Mouse (Mus musculus): ENCODE data around the gene Sapcd1. TPM values are rescaled to one million over a fixed set of nuclear protein-coding genes. Genes with fewer than 3 reads are reported as not detected.
A peak's percentile ranks its signal among the peaks of the same experiment; 100 is the strongest.

Gene Sapcd1
- total and polyA plus RNA-seq, 3 experiments: 94.1 to 142 (median 105) TPM

- no peak for DNase-seq (ENCODE audit: extremely low read depth)
- 0 out of 2 replicates have a peak, but pooled peaks cover 3% of the 10 kb centered on the region for H3K79me2 ChIP-seq (replicated peaks; ENCODE audit: control insufficient read depth, extremely low read depth, insufficient read depth, poor library complexity, severe bottlenecking)
- H3K27ac ChIP-seq (ENCODE audit: insufficient read depth, low read depth): no peak overlapping the region
These were observed 17.3 kb upstream of the Sapcd1 start for GRCm38 (mm10) chr17:35044904-35045806.

GRCm38 (mm10) chr17:35043794-35044193 is 16.0 kb upstream of the Sapcd1 start:
- no peaks in the 10 kb centered on the region for H3K27me3 ChIP-seq (replicated peaks)
- DNase-seq (ENCODE audit: extremely low read depth): no peak
- H3K79me2 ChIP-seq (replicated peaks; ENCODE audit: control insufficient read depth, extremely low read depth, insufficient read depth, poor library complexity, severe bottlenecking): no peaks in the 10 kb centered on the region
- H3K9ac ChIP-seq (ENCODE audit: insufficient read depth, low read depth): no peak overlapping the region
- H3K4me3 ChIP-seq (replicated peaks in 1 of 3; ENCODE audit: low read depth in 2 of 3, low read length in 2 of 3, poor library complexity in 1 of 3): no peak overlapping the region
- dilution Hi-C loops (cut with MboI; ENCODE audit: extremely low pct_ligation_motif_present, extremely low pct_unique_long_range_greater_than_20kb, low sequenced_read_pairs): no loop called here
- no peaks in the 10 kb centered on the region for H3K9me3 ChIP-seq (replicated peaks; ENCODE audit: low read length)
- in situ Hi-C loops (cut with MboI; ENCODE audit: low pct_ligation_motif_present, low pct_unique_long_range_greater_than_20kb, low sequenced_read_pairs): no loop called here
- H3K36me3 ChIP-seq (replicated peaks in 1 of 2; ENCODE audit: control insufficient read depth in 1 of 2, insufficient read depth in 1 of 2, low read length in 1 of 2): peaks cover 0 to 5% of the 10 kb centered on the region in 2 experiments
- H3K27ac ChIP-seq (ENCODE audit: insufficient read depth, low read depth): no peak overlapping the region
- TF ChIP-seq USF2 (conservative IDR thresholded peaks at IDR 0.05; ENCODE audit: low read depth, low read length): no peak
- no peak for TF ChIP-seq JUND (conservative IDR thresholded peaks at IDR 0.05; ENCODE audit: low read depth, low read length)
- no peak for TF ChIP-seq NELFE (IDR thresholded peaks at IDR 0.05; ENCODE audit: low read depth, low read length)
- no peak for TF ChIP-seq SMC3 (IDR thresholded peaks at IDR 0.05; ENCODE audit: low read depth, low read length)
- TF ChIP-seq E2F4 (IDR thresholded peaks at IDR 0.05; ENCODE audit: insufficient replicate concordance, low read depth, low read length): no peak
- TF ChIP-seq POLR2AphosphoS2 (IDR thresholded peaks at IDR 0.05; ENCODE audit: low read depth, low read length): no peak
- no peak for TF ChIP-seq GABPA (IDR thresholded peaks at IDR 0.05; ENCODE audit: insufficient replicate concordance, low read depth, low read length)
- TF ChIP-seq POLR2A (IDR thresholded peaks at IDR 0.05; ENCODE audit: low read depth, low read length): no peak
- TF ChIP-seq JUN (IDR thresholded peaks at IDR 0.05; ENCODE audit: insufficient read depth, low read depth, low read length): no peak
- TF ChIP-seq USF1 (IDR thresholded peaks at IDR 0.05; ENCODE audit: low read depth, low read length): no peak
- H3K4me2 ChIP-seq (ENCODE audit: insufficient read depth, low read depth, poor library complexity, severe bottlenecking): no peak overlapping the region
- H3K4me1 ChIP-seq (ENCODE audit: control insufficient read depth in 1 of 2, insufficient read depth in 2 of 2): peaks cover 5 to 57% of the 10 kb centered on the region in 2 experiments; a peak in 3 of 4 replicates

More at GRCm38 (mm10) chr17:35044904-35045806, 17.3 kb upstream of the Sapcd1 start:
- dilution Hi-C loops (cut with MboI; ENCODE audit: extremely low pct_ligation_motif_present, extremely low pct_unique_long_range_greater_than_20kb, low sequenced_read_pairs): no loop called here
- Histone ChIP-seq H3K4me1 (ENCODE audit: control insufficient read depth in 1 of 2, insufficient read depth in 2 of 2) (peaks cover 5 to 57% of the 10 kb centered on the region in 2 experiments; a peak in 3 of 4 replicates), H3K4me2 (ENCODE audit: insufficient read depth, low read depth, poor library complexity, severe bottlenecking) (0 out of 2 replicates have a peak overlapping the region, but pooled peaks have one; percentile 47), H3K9ac (ENCODE audit: insufficient read depth, low read depth) (peak overlapping the region; percentile 65; the same call in 1 of the 2 replicates), H3K4me3 (replicated peaks in 1 of 3; ENCODE audit: low read depth in 2 of 3, low read length in 2 of 3, poor library complexity in 1 of 3) (peak overlapping the region in 2 of 3 experiments; percentile 62 to 67), H3K36me3 (replicated peaks in 1 of 2; ENCODE audit: control insufficient read depth in 1 of 2, insufficient read depth in 1 of 2, low read length in 1 of 2) (peaks cover 0 to 2% of the 10 kb centered on the region in 2 experiments), H3K27me3 (replicated peaks) (no peaks in the 10 kb centered on the region), H3K9me3 (replicated peaks; ENCODE audit: low read length) (no peaks in the 10 kb centered on the region)
- TF ChIP-seq CTCF (conservative IDR thresholded peaks at IDR 0.05 in 1 of 2, IDR thresholded peaks at IDR 0.05 in 1 of 2; ENCODE audit: low read depth in 2 of 2, low read length in 2 of 2): 0 out of 4 replicates have a peak, but pooled peaks of 1 of the 2 experiments have one; percentile 2
- no peak for TF ChIP-seq RCOR1 (conservative IDR thresholded peaks at IDR 0.05; ENCODE audit: low read depth, low read length)
- TF ChIP-seq ZNF384 (IDR thresholded peaks at IDR 0.05; ENCODE audit: low read depth, low read length): 0 out of 2 replicates have a peak, but pooled peaks have one; percentile 9
- in situ Hi-C loops (cut with MboI; ENCODE audit: low pct_ligation_motif_present, low pct_unique_long_range_greater_than_20kb, low sequenced_read_pairs): no loop called here
